Mouse (Mus musculus): ENCODE data around the gene Spata3.
A peak's percentile ranks its signal among the peaks of the same experiment; 100 is the strongest.

The Spata3 gene

DNA sequence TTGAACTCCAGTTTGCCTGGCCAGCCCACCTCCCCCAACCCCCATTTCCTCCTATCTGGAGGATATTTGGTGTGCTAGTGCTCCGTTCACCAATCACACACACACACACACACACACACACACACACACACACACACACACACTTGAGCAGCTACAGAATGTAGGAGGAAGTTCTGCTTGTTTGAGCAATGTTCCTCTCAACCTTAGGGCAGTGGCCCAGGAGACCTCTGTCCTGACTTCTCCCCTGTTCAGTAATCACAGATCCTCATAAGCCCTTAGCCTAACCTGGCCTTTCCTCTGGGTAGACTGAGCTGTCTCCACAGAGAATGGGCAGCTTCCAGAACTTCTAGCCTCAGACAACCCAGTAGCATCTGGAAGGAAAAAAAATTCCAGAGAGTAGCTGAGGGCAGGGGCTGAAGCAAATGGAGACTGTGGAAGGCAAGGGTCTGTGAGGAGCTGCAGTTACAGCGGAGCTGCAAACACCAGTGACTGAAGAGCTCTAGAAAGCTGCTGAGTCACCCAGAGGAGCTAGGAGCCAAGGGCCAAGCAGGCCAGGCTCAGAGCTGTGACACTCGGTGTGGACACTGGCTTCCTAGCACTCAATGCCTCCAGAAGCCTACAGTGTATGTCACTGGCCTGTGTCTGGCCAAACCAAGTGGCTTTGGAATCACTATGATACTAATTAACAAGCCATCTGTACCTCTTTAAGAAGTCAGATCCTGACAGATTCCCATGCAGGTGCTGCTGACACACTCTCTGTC lies 21.8 kb downstream of the Spata3 start:
- DNase-seq, result peak in 1 of 2 experiments; percentile 40

DNA sequence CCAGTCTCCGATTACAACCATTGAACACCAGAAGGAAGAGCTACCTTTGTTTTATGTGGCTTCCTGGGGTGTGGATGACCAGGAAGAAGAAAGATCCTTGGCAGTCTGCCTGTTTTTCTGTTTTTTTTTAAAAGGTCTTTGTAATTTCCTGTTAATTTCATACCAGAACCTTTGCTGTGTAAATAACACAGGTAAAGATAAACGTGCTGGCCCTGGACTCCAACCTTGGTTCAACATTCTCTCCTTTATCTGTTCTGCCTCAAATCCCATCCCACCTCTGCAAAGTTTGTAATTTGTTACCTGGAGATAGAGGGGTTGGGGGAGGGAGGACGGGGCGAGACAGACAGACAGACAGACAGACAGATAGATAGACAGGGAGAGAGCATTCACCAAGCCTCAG lies 23.5 kb downstream of the Spata3 start:
- DNase-seq, result no peak

- no peak for DNase-seq
Measured at GRCm38 (mm10) chr1:86040817-86041216, 24.2 kb downstream of the Spata3 start.

DNA sequence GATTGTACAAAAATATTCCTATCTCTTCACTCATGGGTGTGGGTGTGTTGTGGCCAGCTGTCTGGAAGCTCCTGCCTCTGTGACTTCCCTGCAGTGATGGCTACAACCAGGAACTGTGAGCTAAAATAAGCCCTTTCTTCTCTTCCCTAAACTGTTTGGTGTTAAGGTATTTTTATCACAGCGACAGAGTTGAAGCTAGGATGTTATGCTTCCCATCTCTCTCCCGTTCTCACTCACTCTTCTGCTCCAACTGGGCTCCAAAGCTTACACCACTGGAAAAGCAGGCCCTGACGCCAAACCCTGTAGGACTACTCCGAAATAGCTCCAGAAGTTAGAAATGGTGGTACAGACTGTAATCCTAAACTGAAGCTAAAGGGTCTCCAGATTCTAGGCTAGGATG lies 28.4 kb downstream of the Spata3 start:
- no peak for DNase-seq

DNA sequence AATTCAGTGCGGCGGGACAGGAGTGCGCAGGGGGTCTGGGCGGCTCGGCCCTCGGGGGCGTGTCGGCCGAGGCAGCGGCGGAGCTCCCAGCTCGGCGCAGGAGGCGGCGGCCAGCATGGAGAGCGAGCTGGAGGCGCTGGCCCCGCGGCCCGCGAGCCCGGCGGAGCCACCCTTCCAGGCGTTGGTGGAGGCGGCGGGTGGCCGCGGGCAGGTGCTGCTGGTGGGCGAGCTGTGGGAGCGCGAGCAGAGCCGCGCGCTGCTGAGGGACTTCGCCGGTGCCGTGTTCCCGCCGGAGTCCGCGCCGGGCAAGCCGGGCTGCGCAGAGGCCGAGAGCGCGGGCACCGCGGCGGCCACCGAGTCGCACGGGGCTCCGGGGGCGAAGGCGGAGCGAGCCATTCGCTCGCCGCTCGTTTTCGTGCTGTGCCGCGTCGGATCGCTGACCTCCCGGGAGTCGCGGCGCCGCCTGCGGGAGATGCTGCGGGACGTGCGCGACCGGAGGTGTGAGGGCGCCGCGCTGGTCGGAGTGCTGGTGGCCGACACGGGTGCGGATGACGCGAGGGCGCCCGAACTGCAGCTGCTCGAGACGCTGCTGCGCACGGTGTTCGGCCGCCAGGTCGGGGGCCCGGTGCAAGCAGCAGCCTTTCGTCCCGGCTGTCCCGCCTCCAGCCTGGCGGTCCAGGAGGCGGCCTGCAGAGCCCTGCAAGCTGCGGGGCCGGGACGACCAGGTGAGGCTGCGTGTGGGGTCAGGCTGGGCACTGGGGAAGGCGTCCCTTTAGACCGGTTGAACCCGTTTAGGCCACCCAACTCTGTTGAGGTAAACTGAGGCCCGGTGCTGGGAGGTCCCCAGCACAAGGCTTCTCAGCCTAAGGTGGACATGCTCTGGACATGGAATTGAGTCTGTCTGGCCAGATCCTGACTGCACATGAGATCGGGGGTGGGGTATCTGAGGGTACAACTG lies 29.5 kb downstream of the Spata3 start, which contains the start of gene 2810459M11Rik:
Gene 2810459M11Rik, plus strand, starts transcription at position 16 of the 958 bp plus-strand sequence.
- peak in 1 of 2 experiments; percentile 60 for DNase-seq

GRCm38 (mm10) chr1:86046833-86047563 lies 30.4 kb downstream of the Spata3 start:
- peak in 1 of 2 experiments; percentile 18 for DNase-seq

DNA sequence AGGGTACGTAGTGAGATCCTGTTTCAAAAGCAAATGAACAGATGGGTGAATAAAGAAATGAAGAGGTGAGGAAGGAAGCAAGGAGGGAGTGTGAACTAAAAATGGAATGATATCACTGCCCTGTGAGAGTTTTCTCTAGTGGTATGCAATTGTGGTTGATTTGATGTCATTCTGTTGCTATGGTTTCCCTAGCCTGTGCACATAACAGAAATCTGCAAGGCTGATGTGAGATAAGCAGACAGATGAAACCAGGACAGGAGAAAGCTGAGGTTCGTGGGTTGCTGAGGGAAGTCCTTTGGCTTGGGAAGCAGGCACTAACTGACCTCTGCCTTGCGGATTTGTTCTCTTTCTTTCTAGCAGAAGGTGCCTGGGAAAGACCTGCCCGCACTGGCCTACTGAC lies 31.6 kb downstream of the Spata3 start:
- DNase-seq, result no peak

DNA sequence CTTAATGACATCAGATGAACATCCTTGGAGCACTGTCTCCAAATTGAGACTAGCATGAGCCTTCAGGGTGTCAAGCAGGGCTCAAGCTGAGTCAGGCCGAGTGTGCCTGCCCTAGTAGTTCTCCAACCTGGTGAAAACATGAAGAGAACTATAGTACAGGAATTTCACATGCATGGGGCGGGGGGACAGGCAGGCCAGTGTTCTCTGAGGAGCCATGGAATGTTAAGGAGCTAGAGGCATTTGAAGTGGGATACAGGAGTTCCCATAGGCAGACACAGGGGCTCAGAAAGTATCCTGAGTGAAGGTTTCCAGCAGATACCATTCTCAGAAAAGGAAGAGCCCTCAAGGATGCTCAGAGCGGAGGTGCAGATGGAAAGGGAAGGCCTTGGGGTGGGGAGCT lies 32.1 kb downstream of the Spata3 start:
- no peak for DNase-seq

DNA sequence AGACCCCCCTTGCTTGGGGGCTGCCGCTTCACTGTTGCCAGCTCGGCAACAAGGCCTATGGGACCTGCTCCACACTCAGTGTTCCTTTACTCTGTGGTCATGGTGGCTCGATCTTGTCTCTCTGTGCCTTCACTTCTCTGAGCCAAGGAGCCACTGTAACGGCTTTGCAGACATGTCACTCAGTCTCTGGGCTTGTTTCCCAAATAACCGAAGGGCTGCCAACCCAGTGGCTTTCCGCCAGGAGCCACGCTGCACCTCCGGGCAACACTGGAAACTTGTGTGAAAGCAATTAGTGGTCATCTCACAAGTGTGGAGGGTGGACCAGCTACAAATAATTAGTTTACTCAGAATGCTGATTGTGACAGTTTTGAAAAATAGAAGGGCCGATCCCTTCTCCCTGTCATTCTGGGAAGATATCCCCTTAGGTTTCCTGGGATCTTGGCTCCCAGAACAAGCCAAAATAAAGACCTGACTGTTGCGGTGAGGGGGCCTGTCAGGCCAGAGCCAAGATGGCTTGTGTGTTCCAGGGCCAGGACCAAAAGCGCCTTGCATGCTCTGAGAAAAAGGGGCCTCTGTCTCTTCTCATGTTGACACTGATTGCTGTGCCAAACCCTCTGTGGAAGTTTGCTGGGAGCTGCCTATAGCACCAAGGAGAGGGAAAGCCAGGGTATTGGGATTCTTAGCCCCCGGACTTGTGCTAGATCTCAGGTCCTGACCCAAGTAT lies 36.7 kb downstream of the Spata3 start:
- DNase-seq, result peak in 1 of 2 experiments; percentile 55

GRCm38 (mm10) chr1:86054943-86055342 lies 38.3 kb downstream of the Spata3 start:
- DNase-seq, result no peak

- DNase-seq, result peak in 1 of 2 experiments; percentile 32
Measured at GRCm38 (mm10) chr1:86056284-86056683, 39.7 kb downstream of the Spata3 start.

GRCm38 (mm10) chr1:86058856-86059769 lies 42.5 kb downstream of the Spata3 start:
- DNase-seq, result peak; percentile 97 to 99

DNA sequence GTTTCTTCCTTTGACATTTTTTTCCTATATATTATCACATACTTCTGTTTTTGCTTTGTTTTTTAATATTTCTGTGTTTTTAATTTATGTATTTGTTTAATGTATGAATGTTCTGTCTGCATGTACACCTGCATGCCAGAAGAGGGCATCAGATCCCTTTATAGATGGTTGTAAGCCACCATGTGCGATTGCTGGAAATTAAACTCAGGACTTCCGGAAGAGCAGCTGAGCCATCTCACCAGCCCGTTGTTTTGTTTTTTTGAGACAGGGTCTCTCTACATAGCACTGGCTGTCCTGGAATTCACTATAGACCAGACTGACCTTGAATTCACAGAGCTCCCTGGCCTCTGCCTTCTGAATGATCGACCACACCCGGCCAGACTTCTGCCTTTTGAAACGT lies 45.9 kb downstream of the Spata3 start:
- no peak for DNase-seq

DNA sequence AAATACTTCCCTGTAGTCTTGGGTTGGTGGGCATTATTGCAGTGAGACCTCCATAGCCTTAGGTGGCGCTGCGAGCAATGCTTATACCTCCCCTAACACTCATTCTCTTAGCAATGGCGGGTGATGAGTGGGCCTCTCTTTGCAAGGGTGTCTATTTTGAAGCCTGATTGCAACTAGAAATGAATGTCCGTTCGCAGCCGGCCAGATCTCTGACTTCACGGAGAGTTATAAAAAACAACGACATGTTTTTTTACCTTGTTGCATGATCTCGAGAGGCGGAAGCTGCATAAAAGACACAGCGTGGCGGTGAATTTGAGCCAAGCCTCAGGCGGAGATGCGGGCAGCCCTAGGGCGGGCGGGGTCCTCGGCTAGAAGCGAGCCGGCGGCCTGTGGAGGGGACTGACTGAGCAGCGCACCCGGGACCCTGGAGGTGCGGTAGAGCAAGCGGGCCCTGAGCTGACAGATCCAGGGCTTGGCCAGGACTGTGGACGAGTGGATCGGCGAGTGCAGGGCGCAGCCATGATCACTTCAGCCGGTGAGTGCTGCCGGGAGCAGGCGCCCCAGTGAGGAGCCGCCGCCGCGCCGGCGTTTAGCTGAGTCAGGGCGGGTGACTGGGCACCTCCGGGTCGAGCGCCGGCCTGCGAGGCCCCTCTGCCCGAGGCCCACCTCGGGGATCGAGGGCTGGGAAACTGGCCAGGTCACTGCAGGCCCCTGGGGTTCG lies 47.8 kb downstream of the Spata3 start, which contains the start of gene Psmd1:
Gene Psmd1, plus strand, starts transcription at position 117 of the 721 bp plus-strand sequence.
- DNase-seq, result peak; percentile 91 to 93

DNA sequence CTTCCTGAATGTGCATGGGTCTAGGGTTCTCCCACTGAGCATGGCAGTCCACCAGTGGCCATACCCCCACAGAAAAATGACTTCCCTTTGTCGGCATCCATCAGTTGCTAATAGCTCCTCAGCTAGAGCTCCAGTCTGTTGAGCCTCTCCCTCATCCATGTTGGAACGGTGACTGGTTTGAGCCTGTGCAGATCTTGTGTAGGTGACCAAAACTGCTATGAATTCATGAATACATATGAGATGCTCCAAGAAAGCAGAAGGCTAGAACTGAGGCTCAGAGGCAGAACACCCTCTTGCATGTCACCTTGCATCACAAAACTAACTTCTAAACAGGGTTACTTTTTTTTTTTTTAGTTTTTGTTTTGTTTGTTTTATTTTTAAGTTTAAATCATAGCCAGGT lies 59.9 kb downstream of the Spata3 start:
- DNase-seq, result no peak

Data from kidney, postnatal 36 days (tissue).